31 mouse cellular contexts compared by ENCODE assay signal in genomic region chr8:86550516-86550915, GRCm38 (mm10). TPM values are rescaled to one million over a fixed set of nuclear protein-coding genes. Genes with fewer than 3 reads are reported as not detected.
"Had no signal": no experiment of that assay in that cellular context is flagged by ENCODE, and none has a peak within 500 bp of the region (broad histone marks: within the 10 kb centered on the region; RNA-seq: fewer than 3 reads in every experiment).

No protein-coding gene starts in this region.

- H3K27ac ChIP-seq: embryonic facial prominence, embryonic 10.5 days; embryonic facial prominence, embryonic 12.5 days; embryonic facial prominence, embryonic 13.5 days; embryonic facial prominence, embryonic 15.5 days; forebrain, embryonic 10.5 days; forebrain, embryonic 12.5 days; forebrain, embryonic 13.5 days; forebrain, embryonic 15.5 days; gastrocnemius, adult 2 months; heart, embryonic 10.5 days had no signal

- H3K9me3 ChIP-seq: embryonic facial prominence, embryonic 10.5 days; embryonic facial prominence, embryonic 12.5 days; embryonic facial prominence, embryonic 13.5 days; embryonic facial prominence, embryonic 15.5 days; forebrain, embryonic 10.5 days; forebrain, embryonic 12.5 days; forebrain, embryonic 13.5 days; forebrain, embryonic 15.5 days; heart, embryonic 10.5 days had no signal

- H3K36me3 ChIP-seq: embryonic facial prominence, embryonic 10.5 days; embryonic facial prominence, embryonic 12.5 days; embryonic facial prominence, embryonic 13.5 days; embryonic facial prominence, embryonic 15.5 days; forebrain, embryonic 10.5 days; forebrain, embryonic 12.5 days; forebrain, embryonic 15.5 days; heart, embryonic 10.5 days had no signal

- H3K4me1 ChIP-seq: embryonic facial prominence, embryonic 10.5 days; embryonic facial prominence, embryonic 13.5 days; embryonic facial prominence, embryonic 15.5 days; forebrain, embryonic 10.5 days; forebrain, embryonic 12.5 days; forebrain, embryonic 13.5 days; forebrain, embryonic 15.5 days; heart, embryonic 10.5 days had no signal

- H3K27me3 ChIP-seq: embryonic facial prominence, embryonic 12.5 days; embryonic facial prominence, embryonic 13.5 days; embryonic facial prominence, embryonic 15.5 days; forebrain, embryonic 12.5 days; forebrain, embryonic 13.5 days; forebrain, embryonic 15.5 days had no signal

- H3K9ac ChIP-seq: embryonic facial prominence, embryonic 12.5 days; embryonic facial prominence, embryonic 13.5 days; embryonic facial prominence, embryonic 15.5 days; forebrain, embryonic 12.5 days; forebrain, embryonic 13.5 days; forebrain, embryonic 15.5 days; forebrain, postnatal 0 days had no signal

- DNase-seq: cerebellum, adult 9-10 months; cerebellum, adult 9-11 months; cerebellum, postnatal 10 days; cerebellum, postnatal 14 days; cerebellum, postnatal 25 days; cerebellum, postnatal 36 days; embryo, embryonic 11 days; forebrain, postnatal 0 days; gastrocnemius, adult 2 months; gastrocnemius, postnatal 10 days; gastrocnemius, postnatal 14 days; gastrocnemius, postnatal 25 days; gastrocnemius, postnatal 36 days; heart, adult 18-20 months had no signal

- H3K4me3 ChIP-seq: embryonic facial prominence, embryonic 10.5 days; embryonic facial prominence, embryonic 12.5 days; embryonic facial prominence, embryonic 13.5 days; embryonic facial prominence, embryonic 15.5 days; erythroblast, embryonic 14.5 days; forebrain, embryonic 10.5 days; forebrain, embryonic 12.5 days; forebrain, embryonic 13.5 days; forebrain, embryonic 15.5 days; gastrocnemius, adult 2 months; heart, embryonic 10.5 days had no signal

- H3K4me2 ChIP-seq: embryonic facial prominence, embryonic 12.5 days; embryonic facial prominence, embryonic 13.5 days; embryonic facial prominence, embryonic 15.5 days; forebrain, embryonic 12.5 days; forebrain, embryonic 13.5 days; forebrain, embryonic 15.5 days had no signal

- ATAC-seq: forebrain, embryonic 13.5 days; forebrain, embryonic 14.5 days; forebrain, embryonic 15.5 days; forebrain, embryonic 16.5 days; forebrain, postnatal 0 days had no signal

RNA-seq across cellular contexts. Expression of gene Abcc12, which starts 30.0 kb away (rescaled TPM):
- total RNA-seq: common myeloid progenitor, adult 5-6 weeks; gastrocnemius, adult 18-20 months; gastrocnemius, adult 2 months; granulocyte monocyte progenitor cell, adult 5-6 weeks; heart, adult 8-10 months had no signal
- polyA plus RNA-seq: embryonic facial prominence, embryonic 10.5 days; embryonic facial prominence, embryonic 11.5 days; erythroblast, embryonic 14.5 days; forebrain, embryonic 10.5 days; forebrain, embryonic 12.5 days; heart, embryonic 10.5 days had no signal
